Mouse (Mus musculus): Measurements from ENCODE around the gene 2310039H08Rik.
"Not testable (repeated sequence)": the region's sequence is repeated elsewhere in the genome, so short reads cannot be mapped to it uniquely, and the experiment has no call there.

2310039H08Rik gene

GRCm38 (mm10) chr17:46758753-46759152 is 13.7 kb upstream of the 2310039H08Rik start:
- in situ Hi-C loops (cut with MboI, MseI), result no loop called here

DNA sequence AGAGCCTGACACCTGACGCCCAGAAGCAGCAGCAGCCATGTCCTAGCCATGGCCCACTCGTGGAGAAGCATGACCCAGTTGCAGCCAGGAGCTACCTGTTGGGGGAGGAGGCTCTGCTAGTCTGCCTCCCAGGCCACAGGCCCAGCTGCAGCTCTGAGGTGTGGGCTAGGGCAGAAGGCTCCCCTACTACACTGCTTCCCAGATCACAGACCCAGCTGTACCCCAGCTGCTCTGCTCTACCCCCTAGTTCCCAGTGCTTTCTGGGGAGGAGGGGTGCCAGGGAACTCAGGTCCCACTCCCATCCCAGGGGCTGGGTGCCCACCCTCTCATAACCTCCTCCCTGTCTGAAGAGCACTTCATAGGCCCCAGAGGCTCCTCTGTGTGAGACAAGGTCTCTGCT is 8.9 kb upstream of the 2310039H08Rik start, which contains the start of gene Ptcra:
Gene Ptcra (minus strand): TSS at position 169 of the 400 bp plus-strand sequence.
- in situ Hi-C loops (cut with MboI, MseI), result no loop called here

DNA sequence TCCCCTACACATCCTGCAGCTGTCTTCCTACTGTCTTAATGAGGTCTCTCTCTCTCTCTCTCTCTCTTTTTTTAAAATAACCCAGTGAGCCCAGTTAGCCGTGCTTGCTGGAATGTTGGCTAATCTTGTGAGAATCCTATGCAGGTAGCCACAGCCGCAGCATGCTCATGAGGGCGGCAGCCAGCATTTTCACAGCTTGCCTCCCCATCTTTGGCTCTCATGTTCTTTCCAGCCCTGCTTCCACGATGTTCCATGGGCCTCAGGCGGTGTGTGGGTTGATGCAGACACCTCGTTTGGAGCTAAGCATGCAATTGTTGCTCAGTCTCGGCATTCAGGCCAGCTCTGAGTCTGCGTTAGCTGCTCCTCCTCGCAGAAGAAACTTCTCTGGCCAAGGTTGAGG is 7.5 kb upstream of the 2310039H08Rik start:
- in situ Hi-C loops (cut with MboI, MseI), result not testable (repeated sequence)

- in situ Hi-C loops (cut with MboI, MseI), result no loop called here
These were observed 4.6 kb upstream of the 2310039H08Rik start for GRCm38 (mm10) chr17:46767868-46768267.

GRCm38 (mm10) chr17:46770546-46770945 is 1.9 kb upstream of the 2310039H08Rik start:
- in situ Hi-C loops (cut with MboI, MseI), result no loop called here

DNA sequence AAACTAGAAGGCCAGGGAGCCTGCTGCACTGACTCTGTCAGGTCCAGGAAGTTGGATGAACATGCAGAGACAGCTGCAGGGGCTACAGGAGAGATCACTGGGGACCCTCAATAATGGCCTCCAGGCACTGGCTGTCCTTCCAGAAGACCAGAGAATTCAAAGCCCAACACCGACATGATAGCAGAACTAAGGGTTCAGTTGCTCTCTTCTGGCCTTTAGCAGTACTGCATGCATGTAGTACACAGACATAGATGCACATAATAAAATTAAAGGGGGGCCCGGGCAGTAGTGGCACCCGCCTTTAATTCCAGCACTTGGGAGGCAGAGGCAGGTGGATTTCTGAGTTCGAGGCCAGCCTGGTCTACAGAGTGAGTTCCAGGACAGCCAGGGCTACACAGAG is 1.4 kb upstream of the 2310039H08Rik start:
- in situ Hi-C loops (cut with MboI, MseI), result no loop called here

GRCm38 (mm10) chr17:46771616-46772015 is 819 bp upstream of the 2310039H08Rik start:
- in situ Hi-C loops (cut with MboI, MseI), result no loop called here

- in situ Hi-C loops (cut with MboI, MseI), result no loop called here
These were observed 414 bp upstream of the 2310039H08Rik start for GRCm38 (mm10) chr17:46772038-46772403.

DNA sequence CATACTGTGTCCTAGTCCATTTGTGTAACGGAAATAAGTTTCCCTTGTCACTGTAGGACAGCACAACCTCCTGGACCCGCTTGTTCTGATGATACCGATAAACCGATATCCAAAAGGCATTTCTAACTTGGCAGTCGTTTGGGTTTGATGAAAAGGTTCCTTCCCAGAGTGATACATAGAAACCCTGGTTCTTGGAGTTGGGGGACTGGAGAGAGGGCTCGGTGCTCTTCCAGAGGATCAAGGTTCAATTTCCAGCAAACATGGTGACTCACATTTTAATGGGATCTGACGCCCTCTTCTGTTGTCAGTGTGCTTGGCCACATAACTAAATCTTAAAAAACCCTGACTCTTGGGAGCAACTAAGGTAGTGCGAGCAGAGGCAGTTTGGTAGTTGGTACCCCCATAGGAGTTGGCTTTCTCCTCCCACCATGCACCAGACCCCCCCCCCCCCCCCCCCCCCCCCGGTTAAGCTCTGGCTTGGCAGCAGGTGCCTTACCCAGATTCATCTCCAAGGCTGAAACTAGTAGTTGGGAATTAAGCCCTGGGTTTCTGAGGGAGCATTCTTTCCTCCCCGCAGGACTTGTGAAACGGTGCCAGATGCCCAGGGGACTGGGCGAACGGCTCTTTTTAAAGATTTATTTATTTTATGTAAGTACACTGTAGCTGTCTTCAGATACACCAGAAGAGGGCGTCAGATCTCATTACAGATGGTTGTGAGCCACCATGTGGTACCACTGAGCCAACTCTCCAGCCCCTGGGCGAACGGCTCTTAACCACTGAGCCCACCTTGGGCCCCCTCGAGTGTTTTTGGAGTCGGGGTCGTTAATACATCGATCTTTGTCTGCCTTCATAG is 1.1 kb downstream of the 2310039H08Rik start:
- in situ Hi-C loops (cut with MboI, MseI), result no loop called here

DNA sequence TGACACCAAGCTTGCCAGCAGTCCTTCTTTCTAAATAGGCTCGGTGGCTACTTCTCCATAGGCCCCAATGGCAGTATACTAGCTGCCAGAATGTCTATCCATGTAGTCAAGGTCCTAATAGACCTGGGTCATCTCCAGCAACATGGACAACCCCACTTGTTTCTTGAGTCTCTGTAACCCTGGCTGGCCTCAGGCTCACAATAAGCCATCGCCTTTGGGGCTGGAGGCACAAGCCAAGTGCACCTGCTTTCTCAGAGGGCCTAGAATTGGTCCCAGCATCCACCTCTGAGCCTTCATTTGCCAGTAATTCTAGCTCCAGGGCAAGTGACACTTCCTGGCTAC is 1.7 kb downstream of the 2310039H08Rik start:
- in situ Hi-C loops (cut with MboI, MseI), result no loop called here

DNA sequence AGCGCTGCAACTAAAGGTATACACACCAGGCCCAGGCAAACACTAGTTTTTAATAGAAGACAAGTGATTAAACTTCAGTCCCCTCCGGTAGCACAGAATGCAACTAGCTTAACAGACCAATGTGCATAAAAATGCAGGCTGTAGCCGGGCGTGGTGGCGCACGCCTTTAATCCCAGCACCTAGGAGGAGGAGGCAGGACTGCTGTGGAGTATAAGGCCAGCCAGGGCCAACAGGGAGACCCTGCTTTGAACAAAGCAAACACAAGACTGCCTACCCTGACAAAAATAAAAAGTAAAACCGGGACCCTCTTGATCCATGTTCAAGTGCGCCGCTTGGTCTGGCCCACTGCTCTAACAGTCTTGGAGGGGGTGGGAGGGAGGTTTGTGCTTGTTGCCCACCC is 2.6 kb downstream of the 2310039H08Rik start:
- in situ Hi-C loops (cut with MboI, MseI), result no loop called here

- in situ Hi-C loops (cut with MboI, MseI), result no loop called here
These were observed 3.7 kb downstream of the 2310039H08Rik start for GRCm38 (mm10) chr17:46776087-46776486.

GRCm38 (mm10) chr17:46781876-46782275 is 9.4 kb downstream of the 2310039H08Rik start:
- in situ Hi-C loops (cut with MboI, MseI), result loop anchor here (5.0 kb wide), 1 partner anchor 100 kb away; no protein-coding TSS in a partner anchor

- in situ Hi-C loops (cut with MboI, MseI), result loop anchor here (5.0 kb wide), 1 partner anchor 100 kb away; no protein-coding TSS in a partner anchor
These were observed 10.1 kb downstream of the 2310039H08Rik start, which contains the start of gene Rpl7l1 for GRCm38 (mm10) chr17:46782341-46783221. Gene Rpl7l1, minus strand, starts transcription at chr17:46782672.

GRCm38 (mm10) chr17:46783222-46783565 is 10.8 kb downstream of the 2310039H08Rik start:
- in situ Hi-C loops (cut with MboI, MseI), result loop anchor here (5.0 kb wide), 1 partner anchor 99 kb away; no protein-coding TSS in a partner anchor

DNA sequence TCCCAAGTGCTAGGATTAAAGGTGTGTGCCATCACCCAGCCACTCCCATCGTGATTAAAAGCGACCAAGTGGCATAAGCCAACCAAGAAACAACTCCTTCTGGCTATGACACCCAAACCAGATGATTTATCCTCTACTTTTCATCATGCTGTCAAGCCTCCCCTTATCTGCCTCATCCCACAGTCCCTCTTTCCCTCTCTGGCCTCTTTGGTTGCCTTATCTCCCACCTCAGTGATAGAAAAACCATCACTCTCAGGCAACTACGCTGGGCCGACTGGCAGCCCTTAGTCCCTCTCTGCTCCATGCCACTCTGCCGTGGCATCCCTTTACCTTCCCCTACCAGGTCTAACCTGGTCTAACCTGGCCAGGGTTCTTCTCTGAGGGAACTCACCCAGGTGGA is 14.5 kb downstream of the 2310039H08Rik start:
- in situ Hi-C loops (cut with MboI, MseI), result no loop called here

- in situ Hi-C loops (cut with MboI, MseI), result not testable (repeated sequence)
These were observed 15.5 kb downstream of the 2310039H08Rik start for GRCm38 (mm10) chr17:46787974-46788373.

DNA sequence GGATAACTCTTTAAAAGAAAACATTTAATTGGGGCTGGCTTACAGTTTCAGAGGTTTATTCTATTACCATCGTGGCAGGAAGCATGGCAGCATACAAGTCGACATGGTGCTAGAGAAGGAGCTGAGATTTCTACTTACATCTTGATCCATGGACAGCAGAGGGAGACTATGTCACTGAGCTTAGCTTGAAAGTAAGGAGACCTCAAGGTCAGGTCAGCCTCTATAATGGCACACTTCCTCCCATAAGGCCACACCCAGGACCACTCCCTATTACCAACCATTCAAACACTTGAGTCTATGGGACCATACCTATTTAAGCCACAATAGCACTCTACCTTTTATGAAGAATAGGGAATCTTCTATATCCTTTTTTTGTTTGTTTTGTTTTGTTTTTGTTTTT is 20.5 kb downstream of the 2310039H08Rik start:
- in situ Hi-C loops (cut with MboI, MseI), result no loop called here

DNA sequence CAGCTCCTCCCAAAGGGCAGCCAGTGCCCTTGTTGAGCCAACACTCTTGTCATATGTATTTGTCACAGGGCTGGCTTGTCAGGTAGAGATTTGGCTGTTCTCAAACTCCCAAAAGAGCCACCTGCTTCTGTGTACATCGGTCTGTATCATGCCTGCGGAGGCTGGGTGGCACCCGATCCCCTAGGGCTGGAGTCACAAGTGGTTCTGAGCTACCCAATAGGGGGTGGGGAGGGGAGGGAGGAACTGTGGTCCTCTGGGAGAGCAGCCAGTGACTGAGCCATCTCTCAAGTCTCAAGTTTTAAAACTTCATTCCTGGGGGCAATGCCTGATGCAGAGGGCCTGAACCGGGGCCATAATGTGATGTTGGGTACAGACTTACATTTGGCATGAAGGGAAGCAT is 24.3 kb downstream of the 2310039H08Rik start:
- in situ Hi-C loops (cut with MboI, MseI), result no loop called here

DNA sequence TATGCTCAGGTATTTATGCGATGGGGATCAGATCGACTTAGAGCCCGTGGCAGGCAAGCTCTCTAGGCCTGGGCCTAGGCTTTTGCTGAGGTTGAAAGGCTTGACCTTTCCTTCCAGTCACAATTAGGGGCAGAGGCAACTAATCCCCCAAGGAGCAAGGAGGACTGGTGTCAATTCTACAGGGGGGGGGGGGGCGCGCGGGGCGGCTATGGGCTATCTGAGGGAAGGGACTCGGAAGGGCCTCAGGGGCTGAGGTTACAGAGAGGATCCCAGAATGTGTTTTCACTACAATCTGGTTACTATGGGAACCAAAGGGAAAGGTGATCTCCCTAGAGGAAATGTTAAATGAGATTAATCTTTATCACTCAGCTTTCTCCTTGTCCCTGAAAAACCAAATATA is 25.0 kb downstream of the 2310039H08Rik start:
- in situ Hi-C loops (cut with MboI, MseI), result no loop called here

DNA sequence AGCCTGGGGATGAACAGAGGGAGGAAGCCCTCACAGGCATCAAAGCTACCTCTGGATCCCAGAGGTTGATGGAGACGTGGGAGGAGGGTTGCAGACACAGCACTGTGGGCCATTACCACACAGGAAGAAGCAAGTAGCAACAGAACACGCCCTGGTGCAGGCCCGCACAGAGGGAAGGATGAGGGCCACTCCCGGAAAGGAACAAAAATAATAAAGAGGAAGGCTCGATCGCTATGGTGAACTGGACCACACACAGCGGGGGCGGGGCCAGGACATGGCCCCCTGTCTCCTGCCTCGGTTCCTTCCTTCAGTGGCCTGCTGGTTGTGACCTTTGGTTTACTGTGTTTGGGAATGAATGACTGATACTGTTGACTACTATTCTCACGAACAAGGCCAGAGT is 27.2 kb downstream of the 2310039H08Rik start:
- in situ Hi-C loops (cut with MboI, MseI), result no loop called here

- in situ Hi-C loops (cut with MboI, MseI), result no loop called here
These were observed 29.3 kb downstream of the 2310039H08Rik start for GRCm38 (mm10) chr17:46801761-46802160.

Data from T-helper 2 cell (primary cell).